Mouse (Mus musculus) adrenal gland, adult 18-20 months (tissue): Measurements from ENCODE around the gene Rbmxl1. TPM values are rescaled to one million over a fixed set of nuclear protein-coding genes. Genes with fewer than 3 reads are reported as not detected.
"Not testable (repeated sequence)": the region's sequence is repeated elsewhere in the genome, so short reads cannot be mapped to it uniquely, and the experiment has no call there.

ENCODE experiments used
- DNase-seq, 2 experiments: peaks; one replicate each; pipeline ENCODE4 v3.0.0; 2021 to 2022; ENCODE audit warnings: low spot score in 2 of 2
- total RNA-seq, 2 experiments: library from RNA; stranded (reverse); gene quantifications; 1 replicate in 1 of 2; 2 replicates in 1 of 2; pipeline ENCODE4 v1.2.3; 2021

Gene Rbmxl1
- total RNA-seq, 2 experiments from 2014 or later, result 48.5 to 54.7 TPM

- no peak for DNase-seq
Observed at GRCm38 (mm10) chr8:78502706-78503105, 6.0 kb downstream of the Rbmxl1 start.

GRCm38 (mm10) chr8:78496273-78496672 is 12.4 kb downstream of the Rbmxl1 start:
- not testable (repeated sequence) for DNase-seq

DNA sequence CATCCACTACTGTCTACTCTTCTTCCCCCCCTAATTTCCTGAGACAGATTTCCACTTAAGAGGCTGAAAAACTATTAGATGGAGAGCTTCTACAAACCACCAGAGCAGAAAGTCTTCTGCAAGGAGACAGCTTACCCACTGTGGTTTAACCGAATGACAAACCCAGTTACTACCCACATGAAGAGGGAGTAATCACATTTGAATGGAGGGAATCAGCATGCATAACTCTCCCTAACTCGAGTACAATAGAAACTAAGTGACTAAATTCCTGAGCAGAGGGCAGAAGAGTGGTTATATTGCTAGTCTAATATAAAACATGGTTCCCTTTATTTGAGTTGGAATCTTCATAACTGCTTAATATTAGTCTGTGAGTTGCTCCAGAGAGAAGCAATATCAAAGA is 15.7 kb downstream of the Rbmxl1 start:
- no peak for DNase-seq

- DNase-seq, result no peak
Observed at GRCm38 (mm10) chr8:78489733-78490132, 19.0 kb downstream of the Rbmxl1 start.

GRCm38 (mm10) chr8:78477051-78477829 is 31.5 kb downstream of the Rbmxl1 start:
- no peak for DNase-seq

GRCm38 (mm10) chr8:78467889-78468288 is 40.8 kb downstream of the Rbmxl1 start:
- no peak for DNase-seq

- no peak for DNase-seq
Observed at GRCm38 (mm10) chr8:78463941-78464340, 44.8 kb downstream of the Rbmxl1 start.

GRCm38 (mm10) chr8:78456441-78456840 is 52.3 kb downstream of the Rbmxl1 start:
- no peak for DNase-seq

Other genes starting within 250 kb of the Rbmxl1 start
- gene Pou4f2, start 72.3 kb downstream of the Rbmxl1 start, total RNA-seq, result not detected
- gene Slc10a7, start 448 bp upstream of the Rbmxl1 start, total RNA-seq, result 10 to 100 TPM; 14.4 to 15.9 TPM